Mouse (Mus musculus): ENCODE data around the gene Rbbp7. TPM values are rescaled to one million over a fixed set of nuclear protein-coding genes. Genes with fewer than 3 reads are reported as not detected.

Gene Rbbp7
- polyA plus RNA-seq (2015; fragmentation: Nextera tagmentation; extraction: Ambion mirVana): 354 and 355 TPM in 2 replicates

- WGBS (ENCODE audit: insufficient replicate concordance): 13% methylated on average over 59 of the region's 100 CpGs
- no peaks in the 10 kb centered on the region for H3K9me3 ChIP-seq (replicated peaks; ENCODE audit: control insufficient read depth, low read length)
- peak within 1 kb of the TSS; percentile 79 for H3K4me3 ChIP-seq (ENCODE audit: low read depth, low read length)
- peaks cover 7% of the 10 kb centered on the region for H3K4me1 ChIP-seq (ENCODE audit: control insufficient read depth, low read depth, low read length)
- peak; percentile 96 for ATAC-seq (ENCODE audit: low read depth)
- H3K4me2 ChIP-seq (ENCODE audit: low read depth, low read length): peak within 1 kb of the TSS; percentile 73
- H3K36me3 ChIP-seq (ENCODE audit: control insufficient read depth, insufficient read depth): no peaks in the 10 kb centered on the region; the same call in 1 of the 2 replicates
- H3K9ac ChIP-seq (ENCODE audit: low read depth, low read length): peak within 1 kb of the TSS; percentile 78
- H3K27ac ChIP-seq (ENCODE audit: low read length): peak within 1 kb of the TSS; percentile 91
- no peaks in the 10 kb centered on the region for H3K27me3 ChIP-seq (ENCODE audit: control insufficient read depth, insufficient read depth, low read depth, low read length)
Measured at GRCm38 (mm10) chrX:162760115-162760942, at the start of gene Rbbp7. Gene Rbbp7 (plus strand): TSS chrX:162760402.

GRCm38 (mm10) chrX:162717837-162718236 is 42.4 kb upstream of the Rbbp7 start:
- Histone ChIP-seq H3K27ac (ENCODE audit: low read length) (no peak overlapping the region), H3K36me3 (ENCODE audit: control insufficient read depth, insufficient read depth) (no peaks in the 10 kb centered on the region), H3K4me2 (ENCODE audit: low read depth, low read length) (no peak overlapping the region), H3K4me3 (ENCODE audit: low read depth, low read length) (no peak overlapping the region), H3K27me3 (ENCODE audit: control insufficient read depth, insufficient read depth, low read depth, low read length) (no peaks in the 10 kb centered on the region), H3K9me3 (replicated peaks; ENCODE audit: control insufficient read depth, low read length) (no peaks in the 10 kb centered on the region), H3K9ac (ENCODE audit: low read depth, low read length) (no peak overlapping the region), H3K4me1 (ENCODE audit: control insufficient read depth, low read depth, low read length) (no peaks in the 10 kb centered on the region)
- peak; percentile 43; the same call in 1 of the 2 replicates for ATAC-seq (ENCODE audit: low read depth)
- 39% methylated on average over 5 of the region's 5 CpGs for WGBS (ENCODE audit: insufficient replicate concordance)

- WGBS (ENCODE audit: insufficient replicate concordance): 33% methylated on average over 2 of the region's 2 CpGs
- ATAC-seq (ENCODE audit: low read depth): no peak
Measured at GRCm38 (mm10) chrX:162719615-162720014, 40.6 kb upstream of the Rbbp7 start.

GRCm38 (mm10) chrX:162727367-162727777 is 32.8 kb upstream of the Rbbp7 start:
- Histone ChIP-seq H3K27me3 (ENCODE audit: control insufficient read depth, insufficient read depth, low read depth, low read length) (no peaks in the 10 kb centered on the region; the same call in 1 of the 2 replicates), H3K9ac (ENCODE audit: low read depth, low read length) (no peak overlapping the region), H3K4me2 (ENCODE audit: low read depth, low read length) (0 out of 2 replicates have a peak overlapping the region, but pooled peaks have one; percentile 3), H3K4me3 (ENCODE audit: low read depth, low read length) (no peak overlapping the region), H3K36me3 (ENCODE audit: control insufficient read depth, insufficient read depth) (no peaks in the 10 kb centered on the region), H3K4me1 (ENCODE audit: control insufficient read depth, low read depth, low read length) (no peaks in the 10 kb centered on the region; the same call in 1 of the 2 replicates), H3K9me3 (replicated peaks; ENCODE audit: control insufficient read depth, low read length) (no peaks in the 10 kb centered on the region), H3K27ac (ENCODE audit: low read length) (no peak overlapping the region)
- 41% methylated on average over 13 of the region's 13 CpGs for WGBS (ENCODE audit: insufficient replicate concordance)
- 0 out of 2 replicates have a peak, but pooled peaks have one; percentile 37 for ATAC-seq (ENCODE audit: low read depth)

More at GRCm38 (mm10) chrX:162719615-162720014, 40.6 kb upstream of the Rbbp7 start:
- Histone ChIP-seq H3K9me3 (replicated peaks; ENCODE audit: control insufficient read depth, low read length) (no peaks in the 10 kb centered on the region), H3K4me3 (ENCODE audit: low read depth, low read length) (no peak overlapping the region), H3K27me3 (ENCODE audit: control insufficient read depth, insufficient read depth, low read depth, low read length) (no peaks in the 10 kb centered on the region), H3K36me3 (ENCODE audit: control insufficient read depth, insufficient read depth) (no peaks in the 10 kb centered on the region), H3K4me1 (ENCODE audit: control insufficient read depth, low read depth, low read length) (no peaks in the 10 kb centered on the region), H3K27ac (ENCODE audit: low read length) (no peak overlapping the region), H3K9ac (ENCODE audit: low read depth, low read length) (no peak overlapping the region), H3K4me2 (ENCODE audit: low read depth, low read length) (no peak overlapping the region)

GRCm38 (mm10) chrX:162727795-162728194 is 32.4 kb upstream of the Rbbp7 start:
- Histone ChIP-seq H3K4me3 (ENCODE audit: low read depth, low read length) (no peak overlapping the region), H3K4me1 (ENCODE audit: control insufficient read depth, low read depth, low read length) (no peaks in the 10 kb centered on the region; the same call in 1 of the 2 replicates), H3K27ac (ENCODE audit: low read length) (no peak overlapping the region), H3K9ac (ENCODE audit: low read depth, low read length) (no peak overlapping the region), H3K4me2 (ENCODE audit: low read depth, low read length) (no peak overlapping the region), H3K36me3 (ENCODE audit: control insufficient read depth, insufficient read depth) (no peaks in the 10 kb centered on the region), H3K27me3 (ENCODE audit: control insufficient read depth, insufficient read depth, low read depth, low read length) (no peaks in the 10 kb centered on the region; the same call in 1 of the 2 replicates), H3K9me3 (replicated peaks; ENCODE audit: control insufficient read depth, low read length) (no peaks in the 10 kb centered on the region)
- 52% methylated on average over 9 of the region's 9 CpGs for WGBS (ENCODE audit: insufficient replicate concordance)
- no peak for ATAC-seq (ENCODE audit: low read depth)

- no peaks in the 10 kb centered on the region; the same call in 1 of the 2 replicates for H3K27me3 ChIP-seq (ENCODE audit: control insufficient read depth, insufficient read depth, low read depth, low read length)
- no peak overlapping the region for H3K4me3 ChIP-seq (ENCODE audit: low read depth, low read length)
- H3K9me3 ChIP-seq (replicated peaks; ENCODE audit: control insufficient read depth, low read length): no peaks in the 10 kb centered on the region
- no peak overlapping the region for H3K9ac ChIP-seq (ENCODE audit: low read depth, low read length)
- no peak for ATAC-seq (ENCODE audit: low read depth)
- H3K27ac ChIP-seq (ENCODE audit: low read length): no peak overlapping the region
- H3K4me2 ChIP-seq (ENCODE audit: low read depth, low read length): no peak overlapping the region
- no peaks in the 10 kb centered on the region; the same call in 1 of the 2 replicates for H3K4me1 ChIP-seq (ENCODE audit: control insufficient read depth, low read depth, low read length)
- 33% methylated on average over 7 of the region's 7 CpGs for WGBS (ENCODE audit: insufficient replicate concordance)
- H3K36me3 ChIP-seq (ENCODE audit: control insufficient read depth, insufficient read depth): no peaks in the 10 kb centered on the region
Measured at GRCm38 (mm10) chrX:162728228-162728627, 32.0 kb upstream of the Rbbp7 start.

GRCm38 (mm10) chrX:162730031-162730430 is 30.2 kb upstream of the Rbbp7 start:
- Histone ChIP-seq H3K4me2 (ENCODE audit: low read depth, low read length) (no peak overlapping the region), H3K9ac (ENCODE audit: low read depth, low read length) (no peak overlapping the region), H3K4me1 (ENCODE audit: control insufficient read depth, low read depth, low read length) (no peaks in the 10 kb centered on the region; the same call in 1 of the 2 replicates), H3K9me3 (replicated peaks; ENCODE audit: control insufficient read depth, low read length) (no peaks in the 10 kb centered on the region), H3K36me3 (ENCODE audit: control insufficient read depth, insufficient read depth) (no peaks in the 10 kb centered on the region), H3K27ac (ENCODE audit: low read length) (no peak overlapping the region), H3K27me3 (ENCODE audit: control insufficient read depth, insufficient read depth, low read depth, low read length) (no peaks in the 10 kb centered on the region; the same call in 1 of the 2 replicates), H3K4me3 (ENCODE audit: low read depth, low read length) (no peak overlapping the region)
- no peak for ATAC-seq (ENCODE audit: low read depth)
- 49% methylated on average over 4 of the region's 4 CpGs for WGBS (ENCODE audit: insufficient replicate concordance)

GRCm38 (mm10) chrX:162734997-162735929 is 24.9 kb upstream of the Rbbp7 start:
- peak overlapping the region; percentile 89 for H3K27ac ChIP-seq (ENCODE audit: low read length)
- H3K36me3 ChIP-seq (ENCODE audit: control insufficient read depth, insufficient read depth): no peaks in the 10 kb centered on the region
- peaks cover 6% of the 10 kb centered on the region; the same call in 1 of the 2 replicates for H3K4me1 ChIP-seq (ENCODE audit: control insufficient read depth, low read depth, low read length)
- peak; percentile 83 for ATAC-seq (ENCODE audit: low read depth)
- WGBS (ENCODE audit: insufficient replicate concordance): 24% methylated on average over 25 of the region's 25 CpGs
- peak overlapping the region; percentile 64 for H3K9ac ChIP-seq (ENCODE audit: low read depth, low read length)
- H3K4me3 ChIP-seq (ENCODE audit: low read depth, low read length): peak overlapping the region; percentile 69
- H3K27me3 ChIP-seq (ENCODE audit: control insufficient read depth, insufficient read depth, low read depth, low read length): no peaks in the 10 kb centered on the region
- peak overlapping the region; percentile 79 for H3K4me2 ChIP-seq (ENCODE audit: low read depth, low read length)
- no peaks in the 10 kb centered on the region for H3K9me3 ChIP-seq (replicated peaks; ENCODE audit: control insufficient read depth, low read length)
